Mouse (Mus musculus) retina, postnatal 7 days (tissue): ENCODE results near the gene Ces4a.
"Not testable (repeated sequence)": the region's sequence is repeated elsewhere in the genome, so short reads cannot be mapped to it uniquely, and the experiment has no call there.

Experiments
- DNase-seq: peaks from one replicate; pipeline ENCODE4 v3.0.0-alpha.2; 2012; ENCODE audit warnings: low read depth, low spot score

Ces4a gene

GRCm38 (mm10) chr8:105131509-105131908 is at the start of gene Ces4a:
Gene Ces4a, plus strand, starts transcription at chr8:105131800.
- no peak for DNase-seq

- DNase-seq, result no peak
Measured at GRCm38 (mm10) chr8:105083449-105084050, 48.0 kb upstream of the Ces4a start, which contains the start of gene Ces3b. Gene Ces3b, plus strand, starts transcription at chr8:105083753.

GRCm38 (mm10) chr8:105088166-105088565 is 43.4 kb upstream of the Ces4a start:
- DNase-seq, result not testable (repeated sequence)

- no peak for DNase-seq
Measured at GRCm38 (mm10) chr8:105088581-105088980, 43.0 kb upstream of the Ces4a start.

GRCm38 (mm10) chr8:105093992-105094391 is 37.6 kb upstream of the Ces4a start:
- no peak for DNase-seq

DNA sequence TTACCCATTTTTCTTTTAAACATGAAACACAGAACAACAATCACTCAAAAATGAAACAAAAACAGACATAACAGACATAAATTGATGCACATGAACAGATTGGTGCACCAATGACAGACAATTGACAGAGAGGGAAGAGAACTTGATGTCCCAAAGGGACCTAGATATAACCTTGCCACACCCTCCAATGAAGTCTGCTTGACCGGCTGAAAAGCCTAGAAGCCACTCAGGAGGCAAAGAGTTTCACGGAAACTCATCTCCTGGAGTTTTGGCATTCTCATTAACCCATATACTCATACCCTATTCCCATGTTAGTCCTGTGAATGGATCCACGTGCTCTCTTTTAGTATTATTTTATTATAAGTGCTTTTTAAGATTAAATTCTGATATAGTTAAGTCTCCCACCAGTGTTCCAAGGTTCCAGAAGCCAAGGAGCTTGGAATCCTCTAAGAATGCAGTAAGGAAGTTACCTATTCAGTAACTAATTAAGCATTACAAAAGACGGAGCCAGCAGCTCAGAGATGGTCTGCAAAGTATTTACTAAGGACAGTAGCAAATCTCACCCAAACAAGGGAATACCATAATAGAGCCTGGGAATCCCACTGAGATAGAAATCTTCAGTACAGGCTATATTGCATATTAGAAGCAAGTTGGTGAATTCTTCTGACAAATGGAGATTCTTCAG is 29.4 kb upstream of the Ces4a start:
- DNase-seq, result not testable (repeated sequence)

DNA sequence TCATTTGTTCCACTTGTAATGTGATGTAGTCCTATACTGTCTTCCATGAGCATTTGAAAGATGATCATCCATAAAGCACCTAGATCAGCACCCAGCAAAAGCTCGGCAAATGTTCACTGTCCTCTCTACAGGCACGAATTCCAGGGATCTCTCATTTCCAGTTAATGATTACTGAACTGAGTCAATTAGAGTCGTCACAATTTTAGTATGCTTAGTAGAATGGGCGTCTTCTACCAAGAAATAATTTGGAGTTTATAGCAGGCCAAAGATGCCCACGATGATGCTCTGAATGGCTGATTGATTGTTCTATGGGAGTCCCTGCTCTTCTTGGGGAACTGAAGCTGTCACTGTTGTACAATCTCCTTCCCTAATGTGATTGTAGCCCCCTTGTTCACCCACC is 27.9 kb upstream of the Ces4a start:
- DNase-seq, result not testable (repeated sequence)

- no peak for DNase-seq
Measured at GRCm38 (mm10) chr8:105104220-105104619, 27.4 kb upstream of the Ces4a start.

- no peak for DNase-seq
Measured at GRCm38 (mm10) chr8:105129864-105130263, 1.7 kb upstream of the Ces4a start.

DNA sequence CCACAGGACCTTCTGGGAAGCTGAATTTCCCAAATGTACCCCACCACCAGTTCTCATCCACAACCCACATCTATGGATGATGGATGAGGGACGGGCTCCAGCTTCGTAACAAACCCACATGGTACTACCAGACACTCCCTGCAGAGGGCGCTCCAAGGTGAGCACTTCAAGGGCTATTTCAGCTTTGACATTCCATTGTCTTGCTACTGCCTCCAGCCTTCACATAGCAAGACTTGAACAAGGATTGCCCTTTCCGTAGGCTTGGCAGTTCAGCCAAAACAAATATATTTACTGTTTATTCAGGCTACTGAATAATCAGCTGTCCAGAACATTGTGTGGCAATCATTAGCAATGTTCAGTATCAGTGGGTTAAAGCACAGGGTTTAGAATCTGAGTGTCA is 6.8 kb downstream of the Ces4a start:
- DNase-seq, result peak; percentile 19

- no peak for DNase-seq
Measured at GRCm38 (mm10) chr8:105142395-105142794, 10.8 kb downstream of the Ces4a start.

- no peak for DNase-seq
Measured at GRCm38 (mm10) chr8:105151654-105152053, 20.1 kb downstream of the Ces4a start.

DNA sequence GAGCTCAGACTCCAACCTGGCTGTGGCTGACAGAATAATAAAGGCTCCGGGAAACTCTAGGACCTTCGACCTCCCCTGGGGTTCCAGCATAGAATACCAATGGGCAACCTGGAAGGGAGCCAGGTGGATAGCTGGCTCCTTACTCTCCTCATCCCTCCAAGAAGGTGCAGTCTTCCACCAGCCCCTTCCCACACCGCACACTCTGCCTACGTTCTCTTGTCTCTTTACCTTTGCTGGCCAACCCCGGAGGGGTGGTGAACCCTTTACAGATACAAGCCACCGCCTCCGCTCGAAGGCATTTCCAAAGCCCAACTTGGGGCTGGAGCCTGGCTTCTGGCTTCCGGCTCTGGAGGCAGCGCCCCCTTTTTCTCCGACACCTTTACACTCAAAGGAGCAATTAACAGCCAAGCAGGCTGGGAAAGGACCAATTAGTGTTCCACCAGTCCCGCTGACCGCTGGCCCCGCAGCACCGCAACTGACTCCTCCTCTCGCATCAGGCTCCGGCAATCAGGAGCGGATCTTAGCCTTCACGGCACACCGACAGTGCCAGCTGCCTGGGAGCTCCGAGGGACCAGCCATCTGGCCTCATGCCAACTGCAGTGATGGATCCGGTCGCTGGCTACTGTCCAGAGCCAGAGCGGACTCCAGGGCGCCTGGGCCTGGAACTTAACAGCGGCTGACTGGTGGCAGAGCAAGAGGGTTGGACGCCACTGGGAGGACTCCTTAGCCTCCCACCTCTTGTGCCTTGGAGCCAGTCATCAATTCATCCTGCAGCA is 21.2 kb downstream of the Ces4a start:
- DNase-seq, result peak; percentile 73

DNA sequence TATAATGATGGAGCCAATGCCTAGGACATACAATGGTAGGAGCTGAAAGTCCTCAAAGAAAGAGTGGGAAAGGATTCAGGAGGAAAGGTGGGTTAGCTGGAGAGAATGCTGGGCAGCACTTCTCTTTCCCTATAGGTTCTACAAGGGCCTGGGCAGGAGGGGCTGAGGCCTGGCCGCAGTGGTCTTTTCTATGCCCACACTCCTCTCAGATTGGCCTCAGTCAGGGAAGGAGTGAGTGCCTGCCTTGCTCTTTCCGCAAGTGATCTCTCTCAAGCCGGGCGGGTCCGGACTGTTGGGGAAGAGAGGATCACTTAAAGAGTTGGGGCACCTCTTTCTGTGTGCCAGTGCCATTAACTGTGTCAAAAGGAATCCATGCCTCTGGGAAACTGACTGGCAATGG is 22.7 kb downstream of the Ces4a start:
- no peak for DNase-seq

GRCm38 (mm10) chr8:105155091-105155745 is 23.6 kb downstream of the Ces4a start:
- no peak for DNase-seq

GRCm38 (mm10) chr8:105157555-105157954 is 26.0 kb downstream of the Ces4a start:
- DNase-seq, result no peak

GRCm38 (mm10) chr8:105158084-105158483 is 26.5 kb downstream of the Ces4a start:
- no peak for DNase-seq

- DNase-seq, result no peak
Measured at GRCm38 (mm10) chr8:105161121-105161652, 29.6 kb downstream of the Ces4a start.

DNA sequence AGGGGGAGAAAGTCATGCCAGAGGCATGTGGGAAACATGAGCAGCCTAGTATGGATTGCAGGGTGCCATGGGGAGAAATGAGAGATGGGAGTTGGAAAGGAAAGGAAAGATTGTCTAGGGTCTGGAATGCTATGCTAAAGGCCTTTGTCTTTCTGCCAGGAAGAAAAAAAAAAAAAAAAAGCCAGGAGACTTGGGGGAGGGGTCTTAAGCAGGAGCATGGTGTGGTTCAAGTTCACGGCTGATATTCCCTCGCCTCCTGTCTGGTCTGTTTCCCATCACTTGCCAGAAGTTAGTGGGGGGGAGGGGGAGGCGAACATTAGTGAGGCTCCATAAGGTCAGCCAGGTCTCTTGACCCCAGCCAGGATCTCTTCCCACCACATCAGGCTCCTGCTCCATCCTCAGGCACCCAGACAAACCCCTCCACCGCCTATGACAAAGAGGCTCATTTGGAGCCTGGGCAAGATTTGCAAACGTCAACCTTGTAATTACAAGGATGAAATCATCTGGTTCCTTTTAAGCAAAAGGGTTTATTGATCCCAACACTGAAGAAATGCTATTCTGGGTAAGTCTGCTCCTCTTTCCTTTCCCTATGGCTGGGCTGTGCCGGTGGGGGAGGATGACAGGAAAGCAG is 32.8 kb downstream of the Ces4a start:
- DNase-seq, result no peak

DNA sequence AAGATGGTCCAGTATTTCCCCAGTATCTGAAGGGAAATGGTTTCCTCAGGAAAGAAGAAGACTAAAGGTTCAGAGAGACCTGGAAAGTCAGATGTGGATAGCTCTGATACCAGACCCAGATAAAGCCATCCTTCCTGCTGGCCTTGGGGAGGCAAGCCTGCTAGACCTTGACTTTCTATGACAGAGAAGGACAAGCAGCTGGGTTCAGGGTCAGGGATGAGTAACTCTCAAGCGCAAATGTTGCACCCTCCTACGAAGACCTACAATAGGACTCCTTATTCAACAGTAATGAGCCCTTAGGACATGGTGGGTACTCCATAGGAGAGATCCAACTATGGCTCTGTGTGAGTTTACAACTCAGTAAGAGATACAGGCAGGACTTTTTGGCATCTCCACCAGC is 33.6 kb downstream of the Ces4a start:
- no peak for DNase-seq

DNA sequence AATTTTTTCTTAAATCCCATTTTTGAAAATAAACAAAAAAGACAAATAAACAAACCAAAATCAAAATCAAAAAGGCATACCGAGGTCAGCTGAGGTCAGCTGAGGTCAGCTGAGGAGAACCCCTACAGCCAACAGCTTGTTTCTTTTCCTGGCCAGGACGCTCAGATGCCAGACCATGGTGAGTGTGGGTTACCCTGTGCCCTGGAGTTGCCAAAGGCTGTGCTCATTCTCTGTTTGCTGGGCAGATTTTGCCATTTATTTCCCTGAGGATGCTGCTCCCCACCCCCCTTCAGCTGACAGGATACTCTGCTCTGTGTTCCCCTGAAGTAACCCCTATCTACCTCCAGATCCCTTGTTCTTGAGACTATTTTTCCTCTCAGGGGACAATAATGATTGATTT is 35.5 kb downstream of the Ces4a start:
- no peak for DNase-seq
